Mouse (Mus musculus): ENCODE results near the gene Nrp1. TPM values are rescaled to one million over a fixed set of nuclear protein-coding genes. Genes with fewer than 3 reads are reported as not detected.

Gene Nrp1
- polyA plus RNA-seq, 1 experiment from 2014 or later, result 62.6 TPM

DNA sequence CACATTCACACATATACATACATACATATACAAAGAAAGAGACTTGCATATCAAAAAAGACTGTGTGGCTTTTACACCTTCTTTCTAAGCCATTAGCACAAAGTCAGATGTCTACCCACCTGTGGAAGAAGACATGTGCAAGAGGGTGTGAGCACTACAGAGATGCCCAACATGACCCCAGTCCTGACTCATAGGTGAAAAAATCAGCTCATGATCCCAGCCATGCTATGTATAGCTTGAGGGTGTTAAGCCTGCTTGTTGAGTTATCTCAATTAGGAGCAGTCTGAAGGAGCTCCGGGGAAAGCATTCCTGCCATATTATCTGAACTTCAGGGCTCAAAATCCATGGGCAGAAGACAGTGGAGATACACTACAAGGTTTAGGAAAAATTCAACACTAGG is 187.9 kb downstream of the Nrp1 start:
- Histone ChIP-seq H3K4me3 (no peak overlapping the region), H3K27me3 (ENCODE audit: low read depth, poor library complexity, severe bottlenecking) (no peaks in the 10 kb centered on the region), H3K4me1 (no peaks in the 10 kb centered on the region), H3K36me3 (no peaks in the 10 kb centered on the region), H3K9me3 (replicated peaks) (no peaks in the 10 kb centered on the region), H3K27ac (no peak overlapping the region)
- DNase-seq (ENCODE audit: low spot score), result no peak
- WGBS, result 88% methylated on average over 1 of the region's 1 CpGs

- no peak overlapping the region for H3K4me3 ChIP-seq
- no peaks in the 10 kb centered on the region for H3K36me3 ChIP-seq
- no peaks in the 10 kb centered on the region for H3K9me3 ChIP-seq (replicated peaks)
- 95% methylated on average over 4 of the region's 4 CpGs for WGBS
- no peak overlapping the region for H3K27ac ChIP-seq
- no peaks in the 10 kb centered on the region for H3K27me3 ChIP-seq (ENCODE audit: low read depth, poor library complexity, severe bottlenecking)
- no peaks in the 10 kb centered on the region for H3K4me1 ChIP-seq
- no peak for DNase-seq (ENCODE audit: low spot score)
Measured at GRCm38 (mm10) chr8:128547361-128547760, 189.0 kb downstream of the Nrp1 start.

DNA sequence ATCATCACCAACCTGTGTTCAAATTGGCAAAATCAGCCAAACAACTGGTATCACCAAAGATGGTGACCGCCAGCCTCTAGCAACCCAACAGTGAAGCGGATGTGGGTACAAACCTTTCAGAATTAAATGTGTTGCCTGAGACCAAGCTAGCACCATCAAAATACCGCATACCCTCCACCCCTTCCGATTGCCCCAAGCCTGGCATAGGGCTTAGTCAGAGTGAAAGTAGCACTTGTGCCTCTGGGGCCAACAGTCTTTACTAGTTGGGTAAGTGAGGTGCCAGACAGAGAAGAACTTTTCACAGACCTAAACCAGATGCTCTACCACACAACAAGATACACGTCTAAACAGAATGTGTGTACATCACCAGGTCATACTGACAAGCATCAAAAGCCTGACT is 191.3 kb downstream of the Nrp1 start:
- no peak overlapping the region for H3K4me3 ChIP-seq
- no peak overlapping the region for H3K27ac ChIP-seq
- H3K4me1 ChIP-seq, result no peaks in the 10 kb centered on the region
- H3K27me3 ChIP-seq (ENCODE audit: low read depth, poor library complexity, severe bottlenecking), result no peaks in the 10 kb centered on the region
- no peaks in the 10 kb centered on the region for H3K9me3 ChIP-seq (replicated peaks)
- 92% methylated on average over 5 of the region's 5 CpGs for WGBS
- DNase-seq (ENCODE audit: low spot score), result no peak
- H3K36me3 ChIP-seq, result no peaks in the 10 kb centered on the region

DNA sequence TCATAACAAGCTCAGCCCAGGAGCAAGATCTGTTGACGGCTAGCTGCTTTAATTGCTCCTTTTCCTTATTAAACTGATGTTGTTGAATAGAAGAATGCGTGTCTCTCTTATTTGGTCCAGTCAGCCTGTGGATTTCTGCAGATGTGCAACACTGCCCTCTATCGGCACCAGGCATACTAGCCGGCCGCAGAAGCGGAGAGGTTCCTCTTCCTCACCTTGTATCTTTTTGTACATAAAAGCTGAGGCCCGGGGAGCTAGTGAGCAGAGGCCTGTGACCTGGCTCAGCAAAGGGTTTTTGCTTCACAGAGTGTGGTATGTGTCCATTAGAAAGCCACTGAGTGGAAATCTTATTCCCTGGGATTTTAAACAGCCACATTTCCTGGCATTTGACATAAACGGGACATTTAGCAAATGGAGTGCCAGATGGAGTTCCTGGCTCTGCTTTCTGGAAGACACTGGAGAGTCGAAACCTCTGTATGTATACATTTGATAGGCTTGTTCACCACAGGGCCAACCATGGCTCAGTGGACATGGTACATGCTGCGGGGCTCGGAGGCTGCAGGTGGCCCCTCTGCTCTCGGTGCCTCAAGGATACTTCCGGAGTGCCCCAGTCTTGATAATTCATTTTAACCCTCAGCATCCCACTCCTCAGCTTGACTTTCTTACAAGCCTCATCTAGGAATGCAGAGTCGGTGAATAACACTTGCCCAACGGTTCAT is 193.2 kb downstream of the Nrp1 start:
- no peaks in the 10 kb centered on the region for H3K4me1 ChIP-seq
- H3K4me3 ChIP-seq, result no peak overlapping the region
- H3K9me3 ChIP-seq (replicated peaks), result no peaks in the 10 kb centered on the region
- H3K27ac ChIP-seq, result no peak overlapping the region
- H3K36me3 ChIP-seq, result no peaks in the 10 kb centered on the region
- DNase-seq (ENCODE audit: low spot score), result peak; percentile 69
- 58% methylated on average over 15 of the region's 15 CpGs for WGBS
- no peaks in the 10 kb centered on the region for H3K27me3 ChIP-seq (ENCODE audit: low read depth, poor library complexity, severe bottlenecking)

MicroRNAs within 50 kb of the gene (microRNA counts, 519-probe panel; counts per million panel counts)
- 684 counts per million, percentile 72 among the panel's probes with 10 or more counts for microRNA mmu-miR-1903

Small RNA genes lying within 50 kb of the gene (microRNA-seq; reads per million reads assigned to microRNA genes)
- gene Mir1903, result not detected
